Mouse (Mus musculus) splenic B cell, adult 2 months (primary cell): ENCODE results near the gene Etnk2.

Experiments used
- DNase-seq: peaks from one replicate; pipeline ENCODE4 v3.0.0-alpha.2; 2011; ENCODE audit warnings: low read depth, low spot score
- H3K27me3 ChIP-seq: 2 replicates; pipeline ENCODE4 v1.6.1; 2012; ENCODE audit warnings: mild to moderate bottlenecking, low read length, moderate library complexity, mixed read lengths; ENCODE audit not compliant: control insufficient read depth, poor library complexity, insufficient read depth, severe bottlenecking
- H3K36me3 ChIP-seq: 2 replicates; pipeline ENCODE4 v1.6.1; 2012; ENCODE audit warnings: mild to moderate bottlenecking, low read length, moderate library complexity, mixed read lengths; ENCODE audit not compliant: control insufficient read depth, poor library complexity, insufficient read depth, severe bottlenecking

Gene Etnk2

GRCm38 (mm10) chr1:133383157-133383783 lies 19.9 kb downstream of the Etnk2 start:
- no peaks in the 10 kb centered on the region for H3K27me3 ChIP-seq
- H3K36me3 ChIP-seq: no peaks in the 10 kb centered on the region
- no peak for DNase-seq

- no peaks in the 10 kb centered on the region for H3K36me3 ChIP-seq
- peak; percentile 77 for DNase-seq
- no peaks in the 10 kb centered on the region for H3K27me3 ChIP-seq
Observed at GRCm38 (mm10) chr1:133385506-133385905, 22.1 kb downstream of the Etnk2 start.

- H3K36me3 ChIP-seq: no peaks in the 10 kb centered on the region
- DNase-seq: no peak
- no peaks in the 10 kb centered on the region for H3K27me3 ChIP-seq
Observed at GRCm38 (mm10) chr1:133386209-133386608, 22.8 kb downstream of the Etnk2 start.

- no peak for DNase-seq
- Histone ChIP-seq H3K36me3 (no peaks in the 10 kb centered on the region), H3K27me3 (no peaks in the 10 kb centered on the region)
Observed at GRCm38 (mm10) chr1:133387539-133388268, 24.3 kb downstream of the Etnk2 start.

- no peaks in the 10 kb centered on the region for H3K27me3 ChIP-seq
- H3K36me3 ChIP-seq: no peaks in the 10 kb centered on the region
- no peak for DNase-seq
Observed at GRCm38 (mm10) chr1:133394702-133395101, 31.3 kb downstream of the Etnk2 start.

- DNase-seq: no peak
- H3K27me3 ChIP-seq: no peaks in the 10 kb centered on the region
- no peaks in the 10 kb centered on the region for H3K36me3 ChIP-seq
Observed at GRCm38 (mm10) chr1:133396693-133397092, 33.3 kb downstream of the Etnk2 start.

GRCm38 (mm10) chr1:133397094-133397482 lies 33.7 kb downstream of the Etnk2 start:
- Histone ChIP-seq H3K36me3 (no peaks in the 10 kb centered on the region), H3K27me3 (no peaks in the 10 kb centered on the region)
- no peak for DNase-seq

GRCm38 (mm10) chr1:133397483-133398237 lies 34.3 kb downstream of the Etnk2 start:
- DNase-seq: no peak
- Histone ChIP-seq H3K27me3 (no peaks in the 10 kb centered on the region), H3K36me3 (no peaks in the 10 kb centered on the region)

- no peaks in the 10 kb centered on the region for H3K36me3 ChIP-seq
- DNase-seq: no peak
- H3K27me3 ChIP-seq: no peaks in the 10 kb centered on the region
Observed at GRCm38 (mm10) chr1:133400014-133400725, 36.8 kb downstream of the Etnk2 start.

- DNase-seq: no peak
- H3K36me3 ChIP-seq: no peaks in the 10 kb centered on the region
- H3K27me3 ChIP-seq: no peaks in the 10 kb centered on the region
Observed at GRCm38 (mm10) chr1:133404005-133404404, 40.6 kb downstream of the Etnk2 start.

GRCm38 (mm10) chr1:133406614-133407013 lies 43.2 kb downstream of the Etnk2 start:
- no peak for DNase-seq
- no peaks in the 10 kb centered on the region for H3K27me3 ChIP-seq
- no peaks in the 10 kb centered on the region for H3K36me3 ChIP-seq

GRCm38 (mm10) chr1:133407436-133407835 lies 44.1 kb downstream of the Etnk2 start:
- H3K36me3 ChIP-seq: no peaks in the 10 kb centered on the region
- no peak for DNase-seq
- no peaks in the 10 kb centered on the region for H3K27me3 ChIP-seq

GRCm38 (mm10) chr1:133408321-133408720 lies 44.9 kb downstream of the Etnk2 start:
- H3K27me3 ChIP-seq: no peaks in the 10 kb centered on the region
- DNase-seq: no peak

GRCm38 (mm10) chr1:133408880-133409516 lies 45.6 kb downstream of the Etnk2 start:
- H3K27me3 ChIP-seq: no peaks in the 10 kb centered on the region
- H3K36me3 ChIP-seq: no peaks in the 10 kb centered on the region
- no peak for DNase-seq

More at GRCm38 (mm10) chr1:133408321-133408720, 44.9 kb downstream of the Etnk2 start:
- no peaks in the 10 kb centered on the region for H3K36me3 ChIP-seq
